Mouse (Mus musculus) kidney, embryonic 14.5 days (tissue): ENCODE measurements around the gene Sergef. TPM values are rescaled to one million over a fixed set of nuclear protein-coding genes. Genes with fewer than 3 reads are reported as not detected.

Source experiments
- ATAC-seq: fragments of 200-750 bp; cut with Nextera tagmentation; 2 replicates; pipeline ENCODE4 v1.8.0; 2017; ENCODE audit warnings: moderate number of reproducible peaks, mild to moderate bottlenecking, moderate TSS enrichment, moderate library complexity; ENCODE audit not compliant: low FRiP score, low TSS enrichment
- H3K27ac ChIP-seq: fragments of 300-500 bp; sonication (generic); 2 replicates; pipeline ENCODE4 v1.5.1; 2014; ENCODE audit warnings: low read depth, mild to moderate bottlenecking, low read length, moderate library complexity, mixed read lengths
- H3K27me3 ChIP-seq: fragments of 300-500 bp; sonication (generic); 2 replicates; pipeline ENCODE4 v1.6.1; 2014; ENCODE audit warnings: mild to moderate bottlenecking, low read length; ENCODE audit not compliant: control insufficient read depth, insufficient read depth
- H3K36me3 ChIP-seq: fragments of 300-500 bp; sonication (generic); 2 replicates; pipeline ENCODE4 v1.6.1; 2014; ENCODE audit warnings: low read length, mixed read lengths; ENCODE audit not compliant: control insufficient read depth, insufficient read depth
- H3K4me1 ChIP-seq: fragments of 300-500 bp; sonication (generic); 2 replicates; pipeline ENCODE4 v1.6.1; 2014; ENCODE audit warnings: low read length, mixed read lengths; ENCODE audit not compliant: control insufficient read depth, insufficient read depth
- H3K4me2 ChIP-seq: fragments of 300-500 bp; sonication (generic); replicated peaks from 2 replicates; pipeline ENCODE4 v1.6.1; 2014; ENCODE audit warnings: low read depth, mild to moderate bottlenecking, low read length
- H3K4me3 ChIP-seq: fragments of 300-500 bp; sonication (generic); 2 replicates; pipeline ENCODE4 v1.5.1; 2014; ENCODE audit warnings: mild to moderate bottlenecking, low read length
- H3K9ac ChIP-seq: fragments of 300-500 bp; sonication (generic); 2 replicates; pipeline ENCODE4 v1.6.1; 2014; ENCODE audit warnings: low read depth, mild to moderate bottlenecking, low read length, moderate library complexity
- H3K9me3 ChIP-seq: fragments of 300-500 bp; sonication (generic); 2 replicates; pipeline ENCODE4 v1.6.1; 2016; ENCODE audit warnings: low read length; ENCODE audit not compliant: control insufficient read depth
- WGBS: fragments of 180-500 bp; shearing (Covaris S2); extraction: QIAGEN DNeasy Blood & Tissue Kit; methylation state at CpG from one replicate; pipeline ENCODE4 v1.1.7; 2014; 5-methylcytosine and 5-hydroxymethylcytosine counted together
- polyA plus RNA-seq: library from polyadenylated mRNA; unstranded; fragments of >200 nt; fragmentation: Nextera tagmentation; extraction: Ambion mirVana; gene quantifications from 2 replicates; pipeline ENCODE4 v1.2.1, GENCODE M21; 2014

Gene Sergef
- polyA plus RNA-seq, 1 experiment from 2014 or later, result 15.7 TPM

DNA sequence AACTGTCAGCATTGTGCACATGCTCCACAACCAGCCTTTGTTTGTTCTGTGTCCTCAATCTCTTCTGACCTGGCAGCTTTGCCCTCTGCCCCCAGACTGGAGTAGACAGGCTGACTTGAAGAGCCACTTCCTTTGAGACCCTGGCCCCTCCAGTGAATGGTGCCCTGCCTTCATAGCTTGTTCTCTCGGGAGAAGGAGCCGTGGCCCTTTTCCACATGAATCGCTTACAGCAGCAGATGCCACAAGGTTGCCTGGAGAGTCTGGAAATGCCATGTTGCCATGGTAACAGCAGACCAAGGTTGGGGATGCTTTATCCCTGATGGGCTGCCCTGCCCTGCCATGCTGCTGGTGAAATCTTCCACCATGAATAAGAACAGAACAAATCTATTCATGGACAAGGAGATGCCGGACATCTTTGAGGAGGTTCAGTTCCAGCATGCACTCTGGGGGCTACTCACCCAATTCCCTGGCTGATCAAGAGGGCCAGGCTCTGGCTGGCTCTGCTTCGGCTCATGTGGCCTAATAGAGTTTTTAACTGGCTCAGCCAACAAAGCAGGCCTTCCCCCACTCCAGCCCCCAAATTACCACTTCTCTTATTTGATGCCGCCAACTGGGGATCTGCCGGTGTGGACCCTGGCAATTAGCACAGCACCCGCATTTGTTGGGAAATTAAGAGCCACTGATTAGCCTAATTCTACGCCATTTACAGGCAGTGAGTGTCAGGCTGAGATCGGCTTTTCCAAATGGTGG, 185.5 kb downstream of the Sergef start:
- Histone ChIP-seq H3K27me3 (no peaks in the 10 kb centered on the region), H3K27ac (no peak overlapping the region), H3K36me3 (no peaks in the 10 kb centered on the region), H3K4me2 (no peak overlapping the region), H3K9ac (no peak overlapping the region), H3K4me1 (no peaks in the 10 kb centered on the region), H3K9me3 (no peaks in the 10 kb centered on the region), H3K4me3 (no peak overlapping the region)
- no peak for ATAC-seq
- 32% methylated on average over 10 of the region's 10 CpGs for WGBS

DNA sequence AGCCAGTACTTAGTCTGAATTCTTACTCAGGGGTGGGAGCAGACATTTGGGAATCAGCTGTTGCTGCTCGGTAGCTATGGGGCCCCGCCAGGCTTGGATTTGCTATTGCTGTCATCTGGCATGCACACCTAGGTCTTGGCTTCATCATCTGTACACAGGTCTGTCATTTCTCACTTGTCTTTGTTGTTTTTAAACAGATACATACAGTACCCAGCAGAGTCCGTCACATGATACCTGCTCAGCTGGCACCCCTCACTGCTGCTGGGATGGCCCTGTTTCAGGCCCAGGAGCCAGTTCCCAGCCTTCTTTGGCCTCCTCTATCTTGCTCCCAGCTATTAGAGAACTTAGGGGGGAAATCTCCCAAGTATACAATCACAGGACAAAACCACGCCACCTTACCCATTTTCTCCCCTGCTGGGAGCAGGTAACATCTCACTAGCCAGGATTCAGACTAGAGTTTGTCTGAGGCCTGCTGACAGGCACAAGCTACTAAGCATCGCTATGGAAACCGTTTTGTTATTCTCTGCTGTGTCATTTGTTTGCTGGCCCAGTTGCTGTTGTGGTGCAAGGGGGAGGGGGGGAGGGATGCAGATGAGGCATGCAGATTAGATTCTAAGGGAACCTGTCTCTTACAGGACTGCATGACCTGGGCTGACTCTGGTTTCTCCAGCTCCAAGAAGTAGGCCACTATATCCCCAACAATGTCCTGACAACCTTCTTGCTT, 190.5 kb downstream of the Sergef start:
- Histone ChIP-seq H3K27ac (no peak overlapping the region), H3K9ac (no peak overlapping the region), H3K9me3 (no peaks in the 10 kb centered on the region), H3K4me1 (no peaks in the 10 kb centered on the region), H3K4me2 (no peak overlapping the region), H3K27me3 (no peaks in the 10 kb centered on the region), H3K4me3 (no peak overlapping the region), H3K36me3 (no peaks in the 10 kb centered on the region)
- no peak for ATAC-seq
- WGBS, result 64% methylated on average over 6 of the region's 6 CpGs

DNA sequence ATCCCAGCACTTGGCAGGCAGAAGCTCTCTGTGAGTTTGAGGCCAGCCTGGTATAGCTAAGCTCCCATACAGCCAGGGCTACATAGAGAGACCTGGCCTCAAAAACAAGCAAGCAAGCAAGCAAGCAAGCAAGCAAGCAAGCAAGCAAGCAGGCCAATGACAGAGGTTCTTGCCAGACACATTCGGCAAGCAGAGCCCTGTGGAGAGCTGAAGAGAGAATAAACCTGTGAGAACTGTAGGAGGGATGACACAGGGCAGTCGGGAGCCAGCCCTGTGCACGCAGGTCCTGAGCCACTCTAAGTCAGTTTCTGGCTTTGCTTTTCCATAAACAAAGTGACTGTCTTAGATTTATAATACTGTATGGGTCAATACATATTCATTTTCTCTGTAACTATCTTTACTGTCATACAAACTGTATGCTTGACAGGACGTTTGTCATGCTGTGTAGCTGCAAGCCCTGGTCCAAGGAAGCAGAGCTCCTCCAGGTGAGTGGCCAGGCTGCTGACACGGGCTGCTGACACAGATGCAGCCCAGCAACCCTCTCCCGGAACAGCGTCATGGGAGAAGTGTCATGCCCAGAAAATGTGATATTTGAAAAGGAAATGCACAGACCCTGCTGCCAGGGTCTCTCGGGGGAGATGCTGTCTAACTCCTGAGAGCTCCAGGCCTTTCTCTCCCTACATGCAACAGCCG, 192.0 kb downstream of the Sergef start:
- H3K4me1 ChIP-seq, result no peaks in the 10 kb centered on the region
- no peaks in the 10 kb centered on the region for H3K36me3 ChIP-seq
- no peak overlapping the region for H3K4me3 ChIP-seq
- no peaks in the 10 kb centered on the region for H3K27me3 ChIP-seq
- no peak overlapping the region for H3K4me2 ChIP-seq
- H3K9ac ChIP-seq, result no peak overlapping the region
- no peak for ATAC-seq
- no peaks in the 10 kb centered on the region for H3K9me3 ChIP-seq
- WGBS, result 59% methylated on average over 9 of the region's 9 CpGs
- no peak overlapping the region for H3K27ac ChIP-seq

DNA sequence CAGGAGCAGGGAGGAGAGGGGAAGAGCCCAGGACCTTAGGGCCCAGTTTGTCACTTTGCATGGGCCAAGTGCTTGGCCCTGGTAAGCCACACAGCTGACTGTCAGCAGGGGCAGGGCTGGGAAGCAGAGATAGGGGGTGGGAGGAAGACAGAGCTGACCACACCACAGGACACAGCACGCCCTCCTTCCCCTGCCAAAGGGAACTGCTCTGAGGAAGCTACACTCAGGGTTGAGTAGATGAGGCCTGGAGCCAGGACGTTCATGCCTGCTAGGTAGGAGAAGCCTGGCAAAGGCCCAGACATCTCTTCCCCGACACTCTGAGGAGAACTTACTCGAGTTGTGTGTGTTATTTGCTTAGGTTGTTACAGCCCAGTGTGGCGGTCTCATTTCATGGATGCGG, 193.7 kb downstream of the Sergef start:
- Histone ChIP-seq H3K27ac (no peak overlapping the region), H3K36me3 (no peaks in the 10 kb centered on the region), H3K4me3 (no peak overlapping the region), H3K9me3 (no peaks in the 10 kb centered on the region), H3K4me1 (no peaks in the 10 kb centered on the region), H3K4me2 (no peak overlapping the region), H3K27me3 (no peaks in the 10 kb centered on the region), H3K9ac (no peak overlapping the region)
- WGBS, result 72% methylated on average over 6 of the region's 6 CpGs
- no peak for ATAC-seq

DNA sequence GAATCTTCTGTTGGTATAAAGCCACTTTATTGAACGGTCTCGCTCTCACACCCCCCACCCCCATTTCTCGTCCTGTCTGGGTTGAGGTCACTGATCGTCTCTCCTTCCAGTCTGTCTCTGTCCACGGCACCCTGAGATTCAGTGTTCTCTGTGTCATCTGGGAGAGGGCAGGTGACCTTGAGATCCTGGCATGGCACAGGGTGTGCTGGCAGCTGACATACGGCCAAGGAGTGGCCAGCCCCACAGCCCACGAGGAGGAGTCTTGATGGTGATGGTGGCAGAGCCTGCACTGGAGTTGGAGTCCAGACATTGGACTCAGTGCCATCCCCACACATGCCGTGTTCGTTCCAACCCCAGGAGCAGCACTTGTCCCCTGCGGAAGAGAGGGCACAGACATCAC, 196.4 kb downstream of the Sergef start:
- WGBS, result 83% methylated on average over 10 of the region's 10 CpGs

DNA sequence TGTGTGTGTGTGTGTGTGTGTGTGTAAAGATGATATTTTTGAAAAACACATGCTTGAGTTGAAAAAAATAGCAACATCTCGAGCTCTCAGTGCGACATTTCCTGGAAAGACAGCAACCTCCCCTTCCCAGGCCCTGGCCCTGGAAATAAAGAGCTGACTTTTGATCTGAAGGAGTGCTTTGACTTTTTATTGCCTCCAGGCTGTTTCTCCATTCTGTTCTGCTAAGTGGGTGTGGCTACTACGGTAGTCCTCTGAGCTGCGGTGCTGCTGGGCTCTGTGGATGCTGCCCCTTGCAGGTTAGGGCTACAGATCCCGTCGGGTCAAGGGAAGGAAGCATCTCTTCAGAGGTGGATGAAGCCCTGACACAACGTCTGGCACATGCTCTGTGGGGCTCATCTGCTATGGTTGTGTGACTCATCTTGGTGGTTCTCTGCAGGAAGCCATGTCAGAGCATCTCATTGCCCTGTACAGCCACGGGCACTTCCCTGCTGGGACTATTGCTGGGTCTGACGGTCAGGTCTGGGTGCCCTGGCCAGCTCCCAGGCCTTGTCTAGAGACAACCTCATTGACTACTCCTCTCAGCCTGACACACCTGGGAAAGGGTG, 201.0 kb downstream of the Sergef start:
- Histone ChIP-seq H3K4me2 (no peak overlapping the region), H3K27ac (no peak overlapping the region), H3K4me1 (no peaks in the 10 kb centered on the region), H3K27me3 (no peaks in the 10 kb centered on the region), H3K9ac (no peak overlapping the region), H3K4me3 (no peak overlapping the region), H3K36me3 (no peaks in the 10 kb centered on the region), H3K9me3 (no peaks in the 10 kb centered on the region)
- no peak for ATAC-seq
- WGBS, result 20% methylated on average over 9 of the region's 9 CpGs

More for the DNA sequence above, 196.4 kb downstream of the Sergef start:
- ATAC-seq, result no peak
- no peaks in the 10 kb centered on the region for H3K4me1 ChIP-seq
- H3K4me2 ChIP-seq, result no peak overlapping the region
- no peaks in the 10 kb centered on the region for H3K36me3 ChIP-seq
- H3K9ac ChIP-seq, result no peak overlapping the region
- no peaks in the 10 kb centered on the region for H3K27me3 ChIP-seq
- H3K4me3 ChIP-seq, result no peak overlapping the region
- no peak overlapping the region for H3K27ac ChIP-seq
- H3K9me3 ChIP-seq, result no peaks in the 10 kb centered on the region

DNA sequence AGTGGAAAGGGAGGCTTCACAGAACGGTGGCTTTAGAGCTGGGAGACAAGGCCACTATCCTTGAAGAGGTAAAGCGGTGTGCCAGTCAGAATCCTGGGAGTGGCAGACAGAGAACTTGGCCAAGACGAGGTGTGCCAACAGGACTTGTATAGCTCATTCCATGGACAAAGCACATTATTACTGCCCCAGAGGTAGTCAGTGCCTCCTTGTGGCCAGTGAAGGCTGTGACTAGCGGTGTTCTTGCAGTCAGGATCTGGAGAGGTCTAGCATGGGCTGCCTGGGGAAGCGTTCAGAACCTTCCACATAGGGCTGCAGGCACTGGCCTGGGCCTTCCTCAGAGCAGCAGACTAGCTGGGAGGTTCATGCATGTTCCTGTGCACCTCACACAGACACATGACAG, 203.8 kb downstream of the Sergef start:
- H3K27ac ChIP-seq, result no peak overlapping the region
- no peak overlapping the region for H3K4me3 ChIP-seq
- no peak overlapping the region for H3K4me2 ChIP-seq
- H3K9ac ChIP-seq, result no peak overlapping the region
- 0 out of 2 replicates have a peak, but pooled peaks cover 2% of the 10 kb centered on the region for H3K4me1 ChIP-seq
- H3K36me3 ChIP-seq, result no peaks in the 10 kb centered on the region
- 92% methylated on average over 5 of the region's 5 CpGs for WGBS
- ATAC-seq, result no peak
- H3K9me3 ChIP-seq, result no peaks in the 10 kb centered on the region
- H3K27me3 ChIP-seq, result no peaks in the 10 kb centered on the region

DNA sequence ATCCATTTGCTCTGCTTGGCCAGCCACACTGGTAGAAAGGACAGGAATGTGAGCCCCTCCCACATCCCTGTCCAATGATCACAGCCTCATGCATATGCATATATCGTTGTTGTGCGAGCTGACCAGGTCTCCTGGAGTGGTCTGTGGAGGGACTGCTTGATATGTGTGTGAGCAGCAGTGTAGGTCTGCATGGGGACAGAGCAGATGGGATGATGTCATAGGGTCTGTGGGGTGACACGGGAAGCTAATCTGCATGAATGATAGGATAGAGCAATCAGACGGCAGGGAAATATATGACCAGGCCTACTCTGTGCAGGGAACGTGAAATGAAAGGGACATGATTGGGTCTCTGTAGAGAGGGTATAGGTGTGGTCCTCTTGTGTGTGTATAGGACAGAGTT, 205.7 kb downstream of the Sergef start:
- no peak overlapping the region for H3K27ac ChIP-seq
- no peak overlapping the region for H3K9ac ChIP-seq
- H3K4me2 ChIP-seq, result no peak overlapping the region
- peak; percentile 71; the same call in 1 of the 2 replicates for ATAC-seq
- H3K4me1 ChIP-seq, result 0 out of 2 replicates have a peak, but pooled peaks cover 2% of the 10 kb centered on the region
- no peaks in the 10 kb centered on the region for H3K36me3 ChIP-seq
- 70% methylated on average over 5 of the region's 5 CpGs for WGBS
- H3K9me3 ChIP-seq, result no peaks in the 10 kb centered on the region
- no peak overlapping the region for H3K4me3 ChIP-seq
- H3K27me3 ChIP-seq, result no peaks in the 10 kb centered on the region
